Mouse (Mus musculus): ENCODE measurements around the gene Mical2.

- TF ChIP-seq JUND (conservative IDR thresholded peaks at IDR 0.05; ENCODE audit: low read depth, low read length) = no peak
- TF ChIP-seq CTCF (conservative IDR thresholded peaks at IDR 0.05 in 1 of 2, IDR thresholded peaks at IDR 0.05 in 1 of 2; ENCODE audit: low read depth in 2 of 2, low read length in 2 of 2) = no peak
- TF ChIP-seq MAZ (IDR thresholded peaks at IDR 0.05; ENCODE audit: low read depth, low read length) = no peak
- TF ChIP-seq POLR2A (IDR thresholded peaks at IDR 0.05; ENCODE audit: low read depth, low read length) = no peak
Measured at GRCm38 (mm10) chr7:112254233-112254632, 28.6 kb downstream of the Mical2 start.

Data from CH12.LX (cell line).